Mouse (Mus musculus) liver, embryonic 14.5 days (tissue): ENCODE measurements around the gene Gzmm.

Experiments used
- CTCF ChIP-seq: IDR thresholded peaks from 2 replicates; pipeline ENCODE4 v1.5.1; 2016; ENCODE audit warnings: antibody characterized with exemption, low read depth, control low read depth
- EP300 ChIP-seq: IDR thresholded peaks from 2 replicates; pipeline ENCODE4 v1.6.1; 2016; ENCODE audit warnings: antibody characterized with exemption, low read depth

GRCm38 (mm10) chr10:79696129-79696651 lies 7.4 kb downstream of the Gzmm start:
- TF ChIP-seq EP300 (no peak), CTCF (no peak)
